Mouse (Mus musculus) forebrain, embryonic 14.5 days (tissue): ENCODE measurements around the gene Gas2l2. TPM values are rescaled to one million over a fixed set of nuclear protein-coding genes. Genes with fewer than 3 reads are reported as not detected.

ENCODE experiments used
- ATAC-seq: fragments of 200-750 bp; cut with Nextera tagmentation; 2 replicates; pipeline ENCODE4 v1.8.0; 2017; ENCODE audit warnings: mild to moderate bottlenecking, moderate library complexity
- DNase-seq: peaks from one replicate; pipeline ENCODE4 v3.0.0-alpha.2; 2015; ENCODE audit warnings: low spot score
- H3K27ac ChIP-seq: fragments of 300-500 bp; sonication (generic); 2 replicates; pipeline ENCODE4 v1.5.1; 2014; ENCODE audit warnings: low read depth, mild to moderate bottlenecking, control low read depth, low read length, moderate library complexity
- H3K27me3 ChIP-seq: fragments of 300-500 bp; sonication (generic); replicated peaks from 2 replicates; pipeline ENCODE4 v1.6.1; 2014; ENCODE audit warnings: low read length, control low read depth, mixed read lengths; ENCODE audit not compliant: control insufficient read depth, insufficient read depth
- H3K36me3 ChIP-seq: fragments of 300-500 bp; sonication (generic); 2 replicates; pipeline ENCODE4 v1.6.1; 2014; ENCODE audit warnings: low read length, control low read depth; ENCODE audit not compliant: control insufficient read depth, insufficient read depth
- H3K4me1 ChIP-seq: fragments of 300-500 bp; sonication (generic); 2 replicates; pipeline ENCODE4 v1.6.1; 2014; ENCODE audit warnings: antibody characterized with exemption, low read length, control low read depth; ENCODE audit not compliant: control insufficient read depth, insufficient read depth
- H3K4me2 ChIP-seq: fragments of 300-500 bp; sonication (generic); 2 replicates; pipeline ENCODE4 v1.6.1; 2014; ENCODE audit warnings: mild to moderate bottlenecking, control low read depth, low read length
- H3K4me3 ChIP-seq: fragments of 300-500 bp; sonication (generic); 2 replicates; pipeline ENCODE4 v1.5.1; 2014; ENCODE audit warnings: low read depth, low read length, control low read depth
- H3K9ac ChIP-seq: fragments of 300-500 bp; sonication (generic); 2 replicates; pipeline ENCODE4 v1.6.1; 2014; ENCODE audit warnings: mild to moderate bottlenecking, low read length, control low read depth, moderate library complexity
- H3K9me3 ChIP-seq: fragments of 300-500 bp; sonication (generic); replicated peaks from 2 replicates; pipeline ENCODE4 v1.6.1; 2016; ENCODE audit warnings: low read length, control low read depth, mixed read lengths; ENCODE audit not compliant: control insufficient read depth
- WGBS: fragments of 180-500 bp; shearing (Covaris S2); extraction: QIAGEN DNeasy Blood & Tissue Kit; methylation state at CpG from one replicate; pipeline ENCODE4 v1.1.7; 2014; 5-methylcytosine and 5-hydroxymethylcytosine counted together
- polyA plus RNA-seq: library from polyadenylated mRNA; unstranded; fragments of >200 nt; fragmentation: Nextera tagmentation; extraction: Ambion mirVana; gene quantifications from 2 replicates; pipeline ENCODE4 v1.2.1, GENCODE M21; 2014

The Gas2l2 gene
- polyA plus RNA-seq, 1 experiment from 2014 or later, result 0.38 TPM

DNA sequence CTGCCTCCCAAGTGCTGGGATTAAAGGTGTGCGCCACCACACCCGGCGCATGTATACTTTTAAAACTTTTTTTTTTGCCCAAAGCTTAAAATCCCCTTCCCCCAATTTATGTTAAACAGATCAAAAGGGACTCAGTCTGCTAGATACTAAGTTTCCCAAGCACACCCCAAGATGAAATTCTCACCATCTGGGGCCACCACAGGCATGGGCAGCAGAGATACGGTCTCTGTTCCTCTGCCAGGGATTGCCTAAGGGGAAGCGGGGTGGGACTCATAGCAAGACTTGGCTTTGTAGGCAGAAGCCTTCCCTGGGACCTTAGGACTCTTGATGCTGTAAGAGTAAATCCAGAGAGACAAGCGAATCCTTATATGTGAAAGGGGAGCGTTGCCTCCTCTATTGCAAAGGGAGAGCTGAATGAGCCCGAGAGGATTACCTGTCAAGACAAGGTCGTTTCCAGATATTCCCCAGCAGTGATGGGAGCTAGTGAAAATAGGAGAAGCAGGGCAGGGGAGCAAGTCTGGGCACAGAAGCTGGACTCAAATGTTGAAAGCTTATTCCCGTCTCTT, 32.3 kb upstream of the Gas2l2 start:
- ATAC-seq (no peak), DNase-seq (no peak)
- Histone ChIP-seq H3K9ac (no peak overlapping the region), H3K4me3 (no peak overlapping the region), H3K27ac (no peak overlapping the region), H3K36me3 (no peaks in the 10 kb centered on the region), H3K9me3 (no peaks in the 10 kb centered on the region), H3K27me3 (peaks cover 21% of the 10 kb centered on the region), H3K4me2 (no peak overlapping the region), H3K4me1 (peaks cover under 1% of the 10 kb centered on the region; the same call in 1 of the 2 replicates)
- 71% methylated on average over 10 of the region's 10 CpGs for WGBS

DNA sequence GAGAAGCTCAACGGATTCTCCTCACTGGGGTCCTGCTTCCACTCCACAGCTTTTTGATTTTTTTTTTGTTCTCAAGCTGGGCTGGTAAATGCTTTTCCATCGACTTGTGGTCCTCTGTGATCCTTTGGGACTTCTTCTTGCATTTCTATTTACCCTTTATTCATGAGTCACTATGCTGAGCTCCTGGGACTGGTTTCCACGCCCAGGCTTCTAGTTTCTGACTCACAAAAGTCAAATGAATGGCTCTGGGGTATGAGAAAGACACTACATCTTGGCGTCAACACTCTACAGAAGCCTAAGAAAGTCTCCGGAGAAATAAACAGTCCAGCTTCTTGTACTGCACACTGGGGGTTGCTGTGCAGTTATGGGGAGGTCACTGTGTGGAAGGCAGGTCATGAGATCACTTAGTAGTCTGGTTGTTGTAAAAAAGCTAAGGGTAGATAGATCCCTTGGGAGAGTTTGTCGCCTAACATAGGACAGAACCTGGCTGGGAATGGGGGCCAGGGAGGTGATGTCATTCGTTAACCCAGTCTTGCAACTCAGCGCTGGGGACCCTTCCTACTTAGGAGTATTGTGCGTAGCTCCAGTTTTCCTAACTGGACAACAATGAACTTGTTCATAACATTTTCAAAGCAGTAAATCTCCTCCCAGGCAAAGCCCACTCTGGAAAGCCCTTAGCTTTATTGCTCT, 28.8 kb upstream of the Gas2l2 start:
- Histone ChIP-seq H3K4me3 (no peak overlapping the region), H3K9ac (no peak overlapping the region), H3K4me2 (no peak overlapping the region), H3K27me3 (peaks cover 11% of the 10 kb centered on the region; the same call in 1 of the 2 replicates), H3K4me1 (no peaks in the 10 kb centered on the region; the same call in 1 of the 2 replicates), H3K9me3 (no peaks in the 10 kb centered on the region), H3K36me3 (no peaks in the 10 kb centered on the region), H3K27ac (no peak overlapping the region)
- 54% methylated on average over 9 of the region's 9 CpGs for WGBS
- DNase-seq (no peak), ATAC-seq (no peak)

GRCm38 (mm10) chr11:83457257-83457656, 28.0 kb upstream of the Gas2l2 start:
- no peak overlapping the region for H3K27ac ChIP-seq
- no peak overlapping the region for H3K4me3 ChIP-seq
- peaks cover 5% of the 10 kb centered on the region; the same call in 1 of the 2 replicates for H3K27me3 ChIP-seq
- no peak overlapping the region for H3K4me2 ChIP-seq
- H3K9ac ChIP-seq, result no peak overlapping the region
- no peak for ATAC-seq
- no peaks in the 10 kb centered on the region for H3K36me3 ChIP-seq
- H3K9me3 ChIP-seq, result no peaks in the 10 kb centered on the region
- H3K4me1 ChIP-seq, result no peaks in the 10 kb centered on the region; the same call in 1 of the 2 replicates
- DNase-seq, result no peak
- 31% methylated on average over 7 of the region's 7 CpGs for WGBS

GRCm38 (mm10) chr11:83455608-83456007, 26.4 kb upstream of the Gas2l2 start:
- H3K9me3 ChIP-seq, result no peaks in the 10 kb centered on the region
- ATAC-seq (no peak), DNase-seq (no peak)
- H3K27me3 ChIP-seq, result 0 out of 2 replicates have a peak, but pooled peaks cover 3% of the 10 kb centered on the region
- no peak overlapping the region; the same call in 1 of the 2 replicates for H3K27ac ChIP-seq
- no peaks in the 10 kb centered on the region for H3K36me3 ChIP-seq
- no peak overlapping the region for H3K9ac ChIP-seq
- H3K4me1 ChIP-seq, result no peaks in the 10 kb centered on the region; the same call in 1 of the 2 replicates
- H3K4me2 ChIP-seq, result no peak overlapping the region
- 72% methylated on average over 3 of the region's 3 CpGs for WGBS
- H3K4me3 ChIP-seq, result no peak overlapping the region

DNA sequence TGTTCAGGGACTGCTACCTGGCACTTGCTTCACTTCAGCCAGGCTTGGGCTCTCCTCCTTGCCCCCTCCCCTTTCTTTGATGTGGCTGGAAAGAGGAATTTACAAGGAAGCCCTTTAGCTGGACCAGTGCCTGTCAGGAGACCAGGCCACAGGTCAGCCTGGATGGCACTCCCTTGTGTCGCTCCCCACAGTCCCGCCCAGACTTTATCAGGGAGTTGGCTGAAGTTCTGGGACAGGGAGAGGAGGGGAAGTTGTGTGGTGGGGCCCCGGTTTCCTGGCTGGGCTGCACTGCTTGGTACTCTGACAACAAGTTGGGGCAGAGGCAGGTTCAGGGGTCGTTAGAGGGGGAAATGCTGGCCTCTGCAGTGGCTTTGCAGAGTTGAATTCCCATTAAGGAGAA, 25.3 kb upstream of the Gas2l2 start:
- no peak overlapping the region for H3K9ac ChIP-seq
- H3K4me1 ChIP-seq, result no peaks in the 10 kb centered on the region; the same call in 1 of the 2 replicates
- no peak overlapping the region for H3K27ac ChIP-seq
- no peak overlapping the region for H3K4me2 ChIP-seq
- no peaks in the 10 kb centered on the region for H3K9me3 ChIP-seq
- no peaks in the 10 kb centered on the region for H3K27me3 ChIP-seq
- ATAC-seq, result no peak
- WGBS, result 32% methylated on average over 4 of the region's 4 CpGs
- H3K4me3 ChIP-seq, result no peak overlapping the region
- no peaks in the 10 kb centered on the region for H3K36me3 ChIP-seq
- DNase-seq, result no peak

GRCm38 (mm10) chr11:83451281-83451680, 22.0 kb upstream of the Gas2l2 start:
- ATAC-seq (no peak), DNase-seq (no peak)
- H3K9ac ChIP-seq, result no peak overlapping the region
- H3K9me3 ChIP-seq, result no peaks in the 10 kb centered on the region
- H3K27ac ChIP-seq, result no peak overlapping the region
- no peak overlapping the region for H3K4me2 ChIP-seq
- no peaks in the 10 kb centered on the region for H3K27me3 ChIP-seq
- H3K4me1 ChIP-seq, result peaks cover 7% of the 10 kb centered on the region; the same call in 1 of the 2 replicates
- 86% methylated on average over 10 of the region's 10 CpGs for WGBS
- no peak overlapping the region for H3K4me3 ChIP-seq
- no peaks in the 10 kb centered on the region for H3K36me3 ChIP-seq

GRCm38 (mm10) chr11:83450550-83450949, 21.3 kb upstream of the Gas2l2 start:
- Histone ChIP-seq H3K36me3 (no peaks in the 10 kb centered on the region), H3K4me1 (peaks cover 7% of the 10 kb centered on the region; the same call in 1 of the 2 replicates), H3K4me2 (no peak overlapping the region), H3K9me3 (no peaks in the 10 kb centered on the region), H3K27me3 (peaks cover under 1% of the 10 kb centered on the region; the same call in 1 of the 2 replicates), H3K4me3 (no peak overlapping the region), H3K9ac (no peak overlapping the region), H3K27ac (no peak overlapping the region)
- 12% methylated on average over 1 of the region's 1 CpGs for WGBS
- ATAC-seq, result no peak
- DNase-seq, result no peak

GRCm38 (mm10) chr11:83449298-83449697, 20.0 kb upstream of the Gas2l2 start:
- WGBS, result 71% methylated on average over 4 of the region's 4 CpGs

GRCm38 (mm10) chr11:83448927-83449236, 19.6 kb upstream of the Gas2l2 start:
- H3K4me3 ChIP-seq, result no peak overlapping the region
- peak overlapping the region; percentile 44; the same call in 1 of the 2 replicates for H3K27ac ChIP-seq
- peak; percentile 46 for DNase-seq
- no peak overlapping the region for H3K9ac ChIP-seq
- no peak overlapping the region for H3K4me2 ChIP-seq
- no peaks in the 10 kb centered on the region for H3K36me3 ChIP-seq
- ATAC-seq, result 0 out of 2 replicates have a peak, but pooled peaks have one; percentile 15
- H3K27me3 ChIP-seq, result peaks cover 17% of the 10 kb centered on the region
- H3K9me3 ChIP-seq, result no peaks in the 10 kb centered on the region
- H3K4me1 ChIP-seq, result peaks cover 10% of the 10 kb centered on the region; the same call in 1 of the 2 replicates

More at GRCm38 (mm10) chr11:83449298-83449697, 20.0 kb upstream of the Gas2l2 start:
- H3K27ac ChIP-seq, result no peak overlapping the region; the same call in 1 of the 2 replicates
- no peaks in the 10 kb centered on the region for H3K9me3 ChIP-seq
- DNase-seq (no peak), ATAC-seq (no peak)
- H3K4me3 ChIP-seq, result no peak overlapping the region
- no peak overlapping the region for H3K9ac ChIP-seq
- no peak overlapping the region for H3K4me2 ChIP-seq
- peaks cover 10% of the 10 kb centered on the region; the same call in 1 of the 2 replicates for H3K4me1 ChIP-seq
- no peaks in the 10 kb centered on the region for H3K36me3 ChIP-seq
- H3K27me3 ChIP-seq, result peaks cover 13% of the 10 kb centered on the region
